Mouse (Mus musculus) liver, embryonic 13.5 days (tissue): ENCODE measurements around the gene Morn1. TPM values are rescaled to one million over a fixed set of nuclear protein-coding genes. Genes with fewer than 3 reads are reported as not detected.

ENCODE experiments used
- ATAC-seq: fragments of 200-750 bp; cut with Nextera tagmentation; 2 replicates; pipeline ENCODE4 v1.8.0; 2017; ENCODE audit warnings: low read depth, mild to moderate bottlenecking, moderate number of reproducible peaks, moderate library complexity
- DNase-seq: peaks from one replicate; pipeline ENCODE4 v3.0.0; 2022
- H3K27ac ChIP-seq: fragments of 300-500 bp; sonication (generic); 2 replicates; pipeline ENCODE4 v1.5.1; 2015; ENCODE audit warnings: moderate library complexity, mild to moderate bottlenecking, inconsistent platforms
- H3K27me3 ChIP-seq: fragments of 300-500 bp; sonication (generic); 2 replicates; pipeline ENCODE4 v1.6.1; 2015; ENCODE audit warnings: mild to moderate bottlenecking, inconsistent platforms
- H3K36me3 ChIP-seq: fragments of 300-500 bp; sonication (generic); 2 replicates; pipeline ENCODE4 v1.6.1; 2015; ENCODE audit warnings: mild to moderate bottlenecking, inconsistent platforms
- H3K4me1 ChIP-seq: fragments of 300-500 bp; sonication (generic); replicated peaks from 2 replicates; pipeline ENCODE4 v1.6.1; 2015; ENCODE audit warnings: inconsistent platforms
- H3K4me2 ChIP-seq: fragments of 300-500 bp; sonication (generic); 2 replicates; pipeline ENCODE4 v1.6.1; 2015; ENCODE audit warnings: inconsistent platforms, mild to moderate bottlenecking, moderate library complexity
- H3K4me3 ChIP-seq: fragments of 300-500 bp; sonication (generic); replicated peaks from 2 replicates; pipeline ENCODE4 v1.5.1; 2015; ENCODE audit warnings: mild to moderate bottlenecking, inconsistent platforms
- H3K9ac ChIP-seq: fragments of 300-500 bp; sonication (generic); 2 replicates; pipeline ENCODE4 v1.6.1; 2015; ENCODE audit warnings: mild to moderate bottlenecking, inconsistent platforms
- H3K9me3 ChIP-seq: fragments of 300-500 bp; sonication (generic); replicated peaks from 2 replicates; pipeline ENCODE4 v1.6.1; 2016; ENCODE audit warnings: inconsistent platforms
- WGBS: fragments of 180-500 bp; shearing (Covaris S2); methylation state at CpG from one replicate; pipeline ENCODE4 v1.1.7; 2015; ENCODE audit not compliant: insufficient replicate concordance; 5-methylcytosine and 5-hydroxymethylcytosine counted together
- polyA plus RNA-seq: library from polyadenylated mRNA; unstranded; fragments of >200 nt; fragmentation: Nextera tagmentation; extraction: Ambion mirVana; gene quantifications from 2 replicates; pipeline ENCODE4 v1.2.1, GENCODE M21; 2015

Morn1 gene
- 1.7 and 1.9 TPM in 2 replicates for polyA plus RNA-seq

DNA sequence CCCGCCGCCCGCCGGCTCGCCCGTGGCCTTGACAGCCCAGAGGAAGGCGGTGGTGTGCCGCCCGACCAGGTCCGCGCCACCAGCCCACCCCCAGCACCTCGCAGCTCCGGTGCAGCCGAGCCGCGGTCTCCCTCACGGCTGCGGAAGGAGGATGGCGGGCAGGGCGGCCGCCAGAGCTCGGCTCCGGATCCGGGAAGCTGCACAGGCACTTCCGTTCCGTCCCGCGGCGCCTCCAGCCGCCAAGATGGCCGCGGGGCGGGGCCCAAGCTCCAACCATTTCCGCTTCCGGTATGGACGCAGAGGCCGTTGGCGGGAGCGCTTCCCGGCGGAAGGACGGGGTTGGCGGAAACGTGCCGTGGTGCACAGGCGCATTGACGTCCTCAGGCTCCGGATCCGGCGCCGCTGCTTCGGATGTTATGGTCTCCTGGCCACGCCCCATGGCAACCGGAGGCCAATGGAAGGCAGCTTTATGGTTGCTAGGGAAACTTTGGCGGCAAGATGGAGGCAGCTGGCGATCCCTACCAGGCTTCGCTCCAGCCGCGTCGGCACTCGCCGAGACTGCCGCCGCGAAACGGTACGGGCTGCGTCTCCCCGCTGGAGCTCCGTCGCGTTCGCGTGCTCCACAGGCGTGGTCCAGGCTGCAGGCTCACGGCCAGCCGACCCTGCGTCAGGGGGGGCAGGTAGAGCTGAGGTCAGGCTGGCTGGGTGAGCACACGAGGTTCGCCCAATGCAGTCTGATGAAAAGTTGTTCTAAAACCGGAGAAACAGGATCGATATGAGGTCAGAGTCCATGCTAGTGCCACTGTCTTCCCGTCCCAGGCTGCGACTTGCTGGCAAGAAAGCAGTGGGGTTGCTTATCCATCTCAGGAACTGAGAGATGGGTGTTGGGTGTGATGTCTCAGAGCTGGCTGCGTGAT lies at the start of gene Morn1, which contains the start of gene Rer1:
Morn1 (plus strand) TSS at position 470 of the 917 bp plus-strand sequence.
Rer1 (minus strand) TSS at position 275 of the 917 bp plus-strand sequence.
- DNase-seq (peak; percentile 100), ATAC-seq (peak; percentile 96)
- Histone ChIP-seq H3K27ac (peak within 1 kb of the TSS; percentile 91), H3K4me1 (peaks cover 48% of the 10 kb centered on the region), H3K4me2 (peak within 1 kb of the TSS; percentile 98), H3K9me3 (no peaks in the 10 kb centered on the region), H3K4me3 (peak within 1 kb of the TSS; percentile 95), H3K9ac (peak within 1 kb of the TSS; percentile 88), H3K36me3 (peaks cover 27% of the 10 kb centered on the region), H3K27me3 (no peaks in the 10 kb centered on the region)
- under 1% methylated on average over 85 of the region's 85 CpGs for WGBS

DNA sequence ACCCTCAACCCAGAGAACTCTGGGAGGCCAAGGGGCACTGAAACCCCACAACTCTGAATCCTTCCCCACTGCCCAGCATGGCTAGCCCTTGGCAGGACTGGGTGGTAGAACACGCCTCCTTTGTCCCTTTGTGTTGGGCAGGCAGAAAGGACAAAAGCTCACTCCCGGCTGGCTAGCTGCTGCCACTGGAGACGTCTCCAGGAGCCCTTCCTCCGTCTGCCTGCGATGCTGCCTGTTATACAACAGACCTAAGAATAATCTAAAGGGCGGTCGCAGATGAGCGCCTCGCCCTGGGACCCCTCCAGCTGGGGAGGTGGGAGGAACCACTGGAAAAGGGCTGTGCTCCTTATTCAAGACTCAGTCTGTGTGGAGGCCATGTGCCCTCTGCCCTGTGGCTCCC lies 46.2 kb upstream of the Morn1 start:
- no peak overlapping the region for H3K27ac ChIP-seq
- H3K4me3 ChIP-seq = no peak overlapping the region
- no peak overlapping the region for H3K9ac ChIP-seq
- H3K4me2 ChIP-seq = no peak overlapping the region
- H3K36me3 ChIP-seq = no peaks in the 10 kb centered on the region
- no peak for ATAC-seq
- H3K4me1 ChIP-seq = no peaks in the 10 kb centered on the region
- no peak for DNase-seq
- H3K9me3 ChIP-seq = no peaks in the 10 kb centered on the region
- WGBS = 43% methylated on average over 9 of the region's 9 CpGs
- peaks cover 68% of the 10 kb centered on the region for H3K27me3 ChIP-seq

DNA sequence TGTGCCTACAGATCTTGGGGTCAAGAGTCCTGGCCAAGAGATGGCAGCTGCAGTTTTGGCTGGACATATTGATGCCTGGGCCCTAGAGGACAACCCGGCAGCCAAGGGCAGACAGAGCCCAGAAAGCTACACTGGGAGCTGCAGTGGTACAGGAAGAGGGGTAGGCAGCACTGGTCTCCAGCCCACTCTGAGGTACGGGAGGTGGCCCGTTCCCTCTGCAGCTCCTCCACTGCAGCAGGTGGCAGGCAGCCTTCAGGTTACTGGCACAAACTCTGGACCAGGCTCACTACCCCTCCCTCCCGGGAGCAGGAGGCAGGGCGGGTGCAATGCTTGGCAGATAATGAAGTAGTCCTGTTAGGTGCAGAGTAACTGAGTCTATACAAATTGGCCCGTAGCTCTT lies 45.7 kb upstream of the Morn1 start:
- DNase-seq = no peak

DNA sequence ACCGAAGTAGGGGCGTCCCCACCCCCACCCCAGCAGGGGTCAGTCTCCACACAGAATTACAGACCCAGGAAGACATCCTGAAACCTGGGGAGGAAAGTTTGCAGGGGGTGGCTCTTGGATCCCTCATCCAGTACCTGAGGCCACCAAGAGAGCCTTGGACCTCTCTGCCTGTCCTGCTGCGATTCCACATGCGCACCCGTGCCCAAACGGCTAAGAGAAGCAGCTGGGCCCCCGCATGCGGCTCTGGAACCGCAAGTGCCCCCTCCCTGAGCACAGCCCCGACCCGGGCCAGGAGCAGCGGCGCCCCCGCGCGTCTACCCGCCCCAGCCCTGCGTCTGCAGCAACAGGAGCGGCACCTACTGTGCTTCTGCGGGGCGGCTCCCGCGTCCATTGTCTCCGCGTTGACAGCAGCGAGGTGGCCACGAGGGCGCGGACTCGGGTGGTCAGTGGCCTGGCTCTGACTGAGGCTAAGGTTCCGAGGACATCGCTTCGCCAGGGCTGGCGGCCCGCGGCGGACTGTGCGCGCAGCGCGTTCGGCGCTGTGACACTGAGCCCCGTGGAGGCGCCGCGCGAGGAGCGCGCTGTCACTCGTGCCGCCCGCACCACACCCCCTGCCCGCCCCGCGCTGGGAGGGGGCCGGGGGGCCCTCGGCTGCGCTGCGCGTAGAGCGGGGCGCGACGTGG lies 43.6 kb upstream of the Morn1 start:
- Histone ChIP-seq H3K4me1 (no peaks in the 10 kb centered on the region), H3K36me3 (no peaks in the 10 kb centered on the region), H3K27ac (no peak overlapping the region), H3K9ac (no peak overlapping the region), H3K4me2 (peak overlapping the region; percentile 33), H3K27me3 (peaks cover 71% of the 10 kb centered on the region), H3K9me3 (no peaks in the 10 kb centered on the region), H3K4me3 (peak overlapping the region; percentile 12)
- ATAC-seq (no peak), DNase-seq (no peak)
- 4% methylated on average over 57 of the region's 65 CpGs for WGBS

More for the DNA sequence above, 45.7 kb upstream of the Morn1 start:
- Histone ChIP-seq H3K27ac (no peak overlapping the region), H3K9me3 (no peaks in the 10 kb centered on the region), H3K27me3 (peaks cover 72% of the 10 kb centered on the region), H3K4me1 (no peaks in the 10 kb centered on the region), H3K4me3 (no peak overlapping the region), H3K4me2 (no peak overlapping the region), H3K9ac (no peak overlapping the region), H3K36me3 (no peaks in the 10 kb centered on the region)
- no peak for ATAC-seq
- 50% methylated on average over 6 of the region's 6 CpGs for WGBS

DNA sequence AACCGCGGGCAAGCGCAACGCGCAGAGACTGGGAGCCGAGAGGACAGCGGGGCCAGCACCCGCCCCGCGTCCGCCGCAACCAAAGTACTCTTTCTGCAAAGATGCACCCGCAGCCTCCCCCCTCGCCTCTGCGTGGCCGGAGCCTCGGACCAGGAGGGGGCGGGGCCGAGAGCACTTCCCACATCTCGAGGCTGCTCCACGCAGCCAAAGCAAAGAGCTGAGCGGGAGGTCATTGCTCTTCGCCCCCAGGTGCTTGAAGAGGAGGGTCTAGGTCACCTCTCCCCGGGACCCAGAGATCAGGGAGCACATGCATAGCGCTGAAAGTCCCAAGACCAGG lies 43.1 kb upstream of the Morn1 start:
- H3K36me3 ChIP-seq = no peaks in the 10 kb centered on the region
- H3K27me3 ChIP-seq = peaks cover 73% of the 10 kb centered on the region
- no peak overlapping the region for H3K27ac ChIP-seq
- DNase-seq = no peak
- no peak for ATAC-seq
- no peaks in the 10 kb centered on the region for H3K9me3 ChIP-seq
- peak overlapping the region; percentile 33 for H3K4me2 ChIP-seq
- 3% methylated on average over 20 of the region's 25 CpGs for WGBS
- no peak overlapping the region for H3K9ac ChIP-seq
- H3K4me3 ChIP-seq = peak overlapping the region; percentile 12
- H3K4me1 ChIP-seq = no peaks in the 10 kb centered on the region

DNA sequence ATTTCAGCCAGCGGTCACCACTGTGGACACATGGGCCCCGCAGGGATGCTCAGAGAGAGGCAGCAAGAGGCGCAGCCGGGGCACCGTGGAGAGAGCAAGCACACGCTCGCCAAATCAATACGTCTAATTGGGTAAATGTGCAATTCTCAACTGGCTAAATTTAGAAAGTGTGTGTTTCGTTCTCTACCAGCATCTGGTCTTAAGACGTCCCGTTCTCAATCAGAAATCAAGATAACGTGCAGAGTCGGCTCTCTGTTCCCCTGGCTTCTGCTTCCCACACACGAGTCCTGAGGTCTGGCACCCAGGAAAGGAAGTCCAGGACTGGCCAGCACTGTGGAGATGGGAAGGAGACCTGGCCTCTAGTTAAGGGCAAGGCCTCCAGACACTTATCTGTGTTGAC lies 39.7 kb upstream of the Morn1 start:
- Histone ChIP-seq H3K9me3 (no peaks in the 10 kb centered on the region), H3K27ac (no peak overlapping the region), H3K4me3 (no peak overlapping the region), H3K9ac (no peak overlapping the region), H3K4me2 (no peak overlapping the region), H3K27me3 (peaks cover 52% of the 10 kb centered on the region), H3K36me3 (no peaks in the 10 kb centered on the region), H3K4me1 (no peaks in the 10 kb centered on the region)
- WGBS = 73% methylated on average over 14 of the region's 14 CpGs
- no peak for DNase-seq
- ATAC-seq = no peak

DNA sequence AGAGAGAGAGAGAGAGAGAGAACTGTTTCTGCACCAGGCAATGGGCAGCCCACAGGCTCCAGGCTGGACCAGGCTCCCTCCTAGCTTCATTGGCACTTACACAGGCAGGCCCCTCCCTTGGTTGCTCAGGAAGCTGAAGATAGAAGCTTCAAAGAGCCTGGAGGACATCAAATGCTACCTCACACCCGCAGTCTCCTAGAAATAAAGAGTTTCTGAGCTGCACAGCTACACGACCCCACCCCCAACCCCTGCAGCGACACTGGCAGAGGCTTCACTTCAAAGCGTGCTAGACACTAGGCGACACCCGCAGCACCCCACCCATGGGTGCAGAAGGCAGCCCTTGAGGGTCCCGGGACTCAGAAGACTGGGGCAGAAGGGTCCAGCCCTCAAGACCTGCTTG lies 36.3 kb upstream of the Morn1 start:
- no peaks in the 10 kb centered on the region for H3K9me3 ChIP-seq
- ATAC-seq = no peak
- no peaks in the 10 kb centered on the region for H3K4me1 ChIP-seq
- no peak overlapping the region for H3K27ac ChIP-seq
- DNase-seq = no peak
- peaks cover 17% of the 10 kb centered on the region; the same call in 1 of the 2 replicates for H3K27me3 ChIP-seq
- no peak overlapping the region for H3K9ac ChIP-seq
- no peaks in the 10 kb centered on the region for H3K36me3 ChIP-seq
- H3K4me2 ChIP-seq = no peak overlapping the region
- no peak overlapping the region for H3K4me3 ChIP-seq
- WGBS = 57% methylated on average over 7 of the region's 7 CpGs

DNA sequence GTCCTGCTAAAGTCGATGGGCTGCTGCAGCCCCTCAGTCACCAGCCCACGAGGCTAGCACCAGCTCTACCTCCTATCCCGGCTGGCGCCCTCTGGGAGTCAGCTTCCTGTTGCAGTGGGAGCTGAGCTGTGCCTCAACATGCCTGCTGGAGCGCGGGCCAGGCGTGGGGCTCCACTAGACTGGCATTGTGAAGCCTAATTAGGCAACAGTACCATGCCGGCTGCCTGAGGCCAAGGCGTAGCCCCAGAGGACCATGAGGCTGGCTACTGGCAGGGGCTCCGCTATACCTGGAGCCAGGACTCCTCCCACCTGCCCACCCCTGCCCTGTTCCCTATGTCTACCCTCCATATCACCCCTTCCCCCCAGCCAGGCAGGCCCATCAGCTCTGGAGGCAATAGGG lies 29.7 kb upstream of the Morn1 start, which contains the start of gene Plch2:
Plch2 (minus strand) TSS at position 61 of the 400 bp plus-strand sequence.
- ATAC-seq (0 out of 2 replicates have a peak, but pooled peaks have one; percentile 24), DNase-seq (no peak)
- Histone ChIP-seq H3K27ac (no peak within 1 kb of the TSS), H3K9me3 (no peaks in the 10 kb centered on the region), H3K27me3 (peaks cover 37% of the 10 kb centered on the region), H3K36me3 (no peaks in the 10 kb centered on the region), H3K4me2 (no peak within 1 kb of the TSS), H3K9ac (no peak within 1 kb of the TSS), H3K4me3 (no peak within 1 kb of the TSS), H3K4me1 (no peaks in the 10 kb centered on the region)
- 53% methylated on average over 10 of the region's 10 CpGs for WGBS

DNA sequence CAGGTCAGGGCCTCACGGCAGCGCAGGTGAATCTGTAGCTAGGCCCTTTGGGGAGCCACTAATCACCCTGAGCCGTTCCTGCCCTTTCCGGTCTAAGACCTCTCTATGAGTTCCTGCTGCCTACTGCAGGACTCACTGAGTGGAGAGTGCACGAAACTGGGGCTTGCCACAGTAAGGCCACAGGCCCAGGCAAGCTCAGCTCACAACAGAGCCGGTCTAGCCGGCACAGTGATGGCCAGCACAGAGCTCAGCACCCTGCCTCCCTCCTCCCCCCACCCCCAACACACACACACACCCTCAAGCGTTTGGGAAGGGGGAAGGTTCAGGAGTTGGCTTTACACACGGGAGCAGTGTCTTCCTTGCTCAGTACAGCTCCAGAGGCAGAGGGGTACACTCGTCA lies 28.1 kb upstream of the Morn1 start:
- WGBS = 36% methylated on average over 10 of the region's 10 CpGs
- Histone ChIP-seq H3K4me2 (no peak overlapping the region), H3K9me3 (no peaks in the 10 kb centered on the region), H3K27ac (no peak overlapping the region), H3K27me3 (peaks cover 40% of the 10 kb centered on the region), H3K36me3 (no peaks in the 10 kb centered on the region), H3K9ac (no peak overlapping the region), H3K4me1 (no peaks in the 10 kb centered on the region), H3K4me3 (no peak overlapping the region)
- ATAC-seq = no peak
- no peak for DNase-seq

DNA sequence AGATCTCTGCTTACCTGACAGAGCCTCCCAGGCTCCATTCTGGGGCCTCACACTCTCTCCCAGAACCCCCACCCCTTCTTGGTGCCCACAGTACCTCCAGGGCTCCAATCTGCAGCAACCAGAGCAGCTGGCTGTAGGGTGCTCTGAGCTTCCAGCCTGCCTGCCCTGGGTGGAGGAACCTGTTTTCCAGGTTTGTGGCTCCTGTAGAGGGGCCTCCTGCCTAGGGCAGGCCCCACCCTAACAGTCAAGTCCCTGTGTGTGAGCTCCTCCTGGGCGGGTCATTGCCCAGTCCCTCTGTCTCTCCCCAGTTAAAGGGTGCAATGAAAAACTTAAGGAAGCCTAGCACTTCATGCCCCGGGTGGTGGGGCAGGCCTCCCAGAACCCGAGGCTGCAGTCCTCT lies 22.5 kb upstream of the Morn1 start:
- WGBS = 32% methylated on average over 3 of the region's 3 CpGs
- ATAC-seq (no peak), DNase-seq (no peak)
- H3K36me3 ChIP-seq = peaks cover 9% of the 10 kb centered on the region
- H3K4me2 ChIP-seq = no peak overlapping the region
- peaks cover 36% of the 10 kb centered on the region for H3K4me1 ChIP-seq
- no peak overlapping the region for H3K4me3 ChIP-seq
- no peak overlapping the region for H3K9ac ChIP-seq
- peaks cover 20% of the 10 kb centered on the region; the same call in 1 of the 2 replicates for H3K27me3 ChIP-seq
- H3K27ac ChIP-seq = no peak overlapping the region
- no peaks in the 10 kb centered on the region for H3K9me3 ChIP-seq

DNA sequence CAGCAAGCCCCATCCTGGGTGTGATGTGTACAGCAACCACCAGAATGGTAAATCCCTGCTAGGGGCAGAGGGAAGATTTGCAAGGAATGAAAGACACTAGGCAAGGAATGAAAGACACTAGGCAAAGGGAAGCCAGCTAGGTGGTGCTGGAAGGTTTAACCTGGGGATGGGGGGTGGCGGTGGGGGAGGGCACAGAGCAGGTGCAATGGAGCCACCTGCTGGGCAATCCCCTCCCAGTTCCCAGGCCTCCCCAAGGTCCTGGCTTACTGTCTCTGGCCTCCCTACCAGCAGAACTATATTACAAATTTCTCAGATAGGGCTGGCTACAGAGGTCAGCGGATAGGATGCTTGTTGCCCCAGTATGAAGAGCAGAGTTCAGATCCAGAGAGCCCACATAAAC lies 21.9 kb upstream of the Morn1 start:
- 62% methylated on average over 2 of the region's 2 CpGs for WGBS
- H3K27ac ChIP-seq = no peak overlapping the region
- no peak overlapping the region for H3K9ac ChIP-seq
- H3K9me3 ChIP-seq = no peaks in the 10 kb centered on the region
- H3K27me3 ChIP-seq = peaks cover 15% of the 10 kb centered on the region; the same call in 1 of the 2 replicates
- H3K4me2 ChIP-seq = no peak overlapping the region
- H3K4me3 ChIP-seq = no peak overlapping the region
- ATAC-seq = no peak
- peaks cover 42% of the 10 kb centered on the region for H3K4me1 ChIP-seq
- no peak for DNase-seq
- peaks cover 14% of the 10 kb centered on the region for H3K36me3 ChIP-seq
